Mouse (Mus musculus) heart, embryonic 11.5 days (tissue): ENCODE measurements around the gene Smco3. TPM values are rescaled to one million over a fixed set of nuclear protein-coding genes. Genes with fewer than 3 reads are reported as not detected.

Source experiments
- ATAC-seq: fragments of 200-750 bp; cut with Nextera tagmentation; replicated peaks from 2 replicates; pipeline ENCODE4 v1.8.0; 2017; ENCODE audit warnings: moderate library complexity; ENCODE audit not compliant: insufficient number of reproducible peaks, low FRiP score, low TSS enrichment
- H3K27ac ChIP-seq: fragments of 300-500 bp; sonication (generic); 2 replicates; pipeline ENCODE4 v1.5.1; 2014; ENCODE audit warnings: mild to moderate bottlenecking, low read depth, low read length
- H3K27me3 ChIP-seq: fragments of 300-500 bp; sonication (generic); 2 replicates; pipeline ENCODE4 v1.6.1; 2014; ENCODE audit warnings: mild to moderate bottlenecking, low read length, mixed read lengths; ENCODE audit not compliant: control insufficient read depth, insufficient read depth
- H3K36me3 ChIP-seq: fragments of 300-500 bp; sonication (generic); 2 replicates; pipeline ENCODE4 v1.6.1; 2014; ENCODE audit warnings: mild to moderate bottlenecking, low read length, moderate library complexity, mixed read lengths; ENCODE audit not compliant: control insufficient read depth, insufficient read depth
- H3K4me1 ChIP-seq: fragments of 300-500 bp; sonication (generic); 2 replicates; pipeline ENCODE4 v1.6.1; 2014; ENCODE audit warnings: low read length; ENCODE audit not compliant: control insufficient read depth, insufficient read depth
- H3K4me2 ChIP-seq: fragments of 300-500 bp; sonication (generic); 2 replicates; pipeline ENCODE4 v1.6.1; 2014; ENCODE audit warnings: mild to moderate bottlenecking, moderate library complexity
- H3K4me3 ChIP-seq: fragments of 300-500 bp; sonication (generic); 2 replicates; pipeline ENCODE4 v1.5.1; 2014; ENCODE audit warnings: low read depth, low read length
- H3K9ac ChIP-seq: fragments of 300-500 bp; sonication (generic); 2 replicates; pipeline ENCODE4 v1.6.1; 2014; ENCODE audit warnings: mild to moderate bottlenecking, low read depth, low read length, moderate library complexity
- H3K9me3 ChIP-seq: fragments of 300-500 bp; sonication (generic); replicated peaks from 2 replicates; pipeline ENCODE4 v1.6.1; 2016; ENCODE audit warnings: low read length; ENCODE audit not compliant: control insufficient read depth
- WGBS: fragments of 180-500 bp; shearing (Covaris S2); extraction: QIAGEN DNeasy Blood & Tissue Kit; methylation state at CpG from one replicate; pipeline ENCODE4 v1.1.7; 2014; ENCODE audit not compliant: insufficient replicate concordance; 5-methylcytosine and 5-hydroxymethylcytosine counted together
- polyA plus RNA-seq: library from polyadenylated mRNA; unstranded; fragments of >200 nt; fragmentation: Nextera tagmentation; extraction: Ambion mirVana; gene quantifications from 2 replicates; pipeline ENCODE4 v1.2.1, GENCODE M21; 2014

The Smco3 gene
- polyA plus RNA-seq, 1 experiment from 2014 or later = not detected

GRCm38 (mm10) chr6:136837323-136837722 is 2.1 kb upstream of the Smco3 start:
- H3K9me3 ChIP-seq = no peaks in the 10 kb centered on the region
- no peaks in the 10 kb centered on the region for H3K36me3 ChIP-seq
- no peaks in the 10 kb centered on the region for H3K27me3 ChIP-seq
- WGBS = 68% methylated on average over 3 of the region's 3 CpGs
- no peak overlapping the region for H3K27ac ChIP-seq
- no peaks in the 10 kb centered on the region for H3K4me1 ChIP-seq
- no peak overlapping the region for H3K9ac ChIP-seq
- no peak for ATAC-seq
- no peak overlapping the region for H3K4me2 ChIP-seq
- no peak overlapping the region for H3K4me3 ChIP-seq

GRCm38 (mm10) chr6:136831712-136832111 is 3.5 kb downstream of the Smco3 start:
- Histone ChIP-seq H3K36me3 (no peaks in the 10 kb centered on the region), H3K4me3 (no peak overlapping the region), H3K9me3 (no peaks in the 10 kb centered on the region), H3K4me2 (no peak overlapping the region), H3K4me1 (peaks cover 3% of the 10 kb centered on the region; the same call in 1 of the 2 replicates), H3K27ac (no peak overlapping the region), H3K27me3 (no peaks in the 10 kb centered on the region), H3K9ac (no peak overlapping the region)
- ATAC-seq = no peak
- WGBS = 56% methylated on average over 5 of the region's 5 CpGs

GRCm38 (mm10) chr6:136828681-136829080 is 6.6 kb downstream of the Smco3 start:
- no peaks in the 10 kb centered on the region for H3K9me3 ChIP-seq
- peak overlapping the region; percentile 65 for H3K4me2 ChIP-seq
- 33% methylated on average over 4 of the region's 4 CpGs for WGBS
- H3K36me3 ChIP-seq = peaks cover 11% of the 10 kb centered on the region
- no peak for ATAC-seq
- peak overlapping the region; percentile 79 for H3K9ac ChIP-seq
- H3K27ac ChIP-seq = peak overlapping the region; percentile 69
- peaks cover 6% of the 10 kb centered on the region for H3K4me1 ChIP-seq
- no peaks in the 10 kb centered on the region for H3K27me3 ChIP-seq
- peak overlapping the region; percentile 100 for H3K4me3 ChIP-seq

GRCm38 (mm10) chr6:136827881-136828561 is 7.2 kb downstream of the Smco3 start, which contains the start of gene Wbp11:
Gene Wbp11 (minus strand): TSS chr6:136828233.
- peak within 1 kb of the TSS; percentile 100 for H3K4me3 ChIP-seq
- H3K9me3 ChIP-seq = no peaks in the 10 kb centered on the region
- H3K9ac ChIP-seq = peak within 1 kb of the TSS; percentile 93
- WGBS = under 1% methylated on average over 45 of the region's 45 CpGs
- peaks cover 13% of the 10 kb centered on the region for H3K36me3 ChIP-seq
- H3K4me2 ChIP-seq = peak within 1 kb of the TSS; percentile 88
- peak; percentile 100 for ATAC-seq
- peak within 1 kb of the TSS; percentile 85 for H3K27ac ChIP-seq
- H3K4me1 ChIP-seq = peaks cover 6% of the 10 kb centered on the region
- no peaks in the 10 kb centered on the region for H3K27me3 ChIP-seq

GRCm38 (mm10) chr6:136827516-136827880 is 7.8 kb downstream of the Smco3 start, which contains the start of gene BC049715:
Gene BC049715 (plus strand): TSS chr6:136827626.
- Histone ChIP-seq H3K9me3 (no peaks in the 10 kb centered on the region), H3K9ac (peak within 1 kb of the TSS; percentile 93), H3K4me2 (peak within 1 kb of the TSS; percentile 88), H3K4me1 (peaks cover 6% of the 10 kb centered on the region), H3K4me3 (peak within 1 kb of the TSS; percentile 100), H3K27me3 (no peaks in the 10 kb centered on the region), H3K27ac (peak within 1 kb of the TSS; percentile 85), H3K36me3 (peaks cover 18% of the 10 kb centered on the region)
- peak; percentile 28; the same call in 1 of the 2 replicates for ATAC-seq
- WGBS = under 1% methylated on average over 34 of the region's 34 CpGs

- Histone ChIP-seq H3K27ac (peak overlapping the region; percentile 85), H3K4me2 (peak overlapping the region; percentile 88), H3K9ac (peak overlapping the region; percentile 93), H3K36me3 (peaks cover 20% of the 10 kb centered on the region), H3K27me3 (no peaks in the 10 kb centered on the region), H3K4me3 (peak overlapping the region; percentile 100), H3K4me1 (peaks cover 6% of the 10 kb centered on the region), H3K9me3 (no peaks in the 10 kb centered on the region)
- no peak for ATAC-seq
- WGBS = 13% methylated on average over 7 of the region's 7 CpGs
These were observed 8.1 kb downstream of the Smco3 start for GRCm38 (mm10) chr6:136827116-136827515.

GRCm38 (mm10) chr6:136824987-136825386 is 10.3 kb downstream of the Smco3 start:
- Histone ChIP-seq H3K9ac (no peak overlapping the region), H3K27me3 (no peaks in the 10 kb centered on the region), H3K4me3 (no peak overlapping the region), H3K4me1 (peaks cover 8% of the 10 kb centered on the region), H3K27ac (no peak overlapping the region), H3K36me3 (peaks cover 39% of the 10 kb centered on the region), H3K4me2 (no peak overlapping the region), H3K9me3 (no peaks in the 10 kb centered on the region)
- WGBS = 93% methylated on average over 8 of the region's 8 CpGs
- no peak for ATAC-seq

- Histone ChIP-seq H3K9me3 (no peaks in the 10 kb centered on the region), H3K4me3 (no peak overlapping the region), H3K4me1 (peaks cover 2% of the 10 kb centered on the region; the same call in 1 of the 2 replicates), H3K27me3 (no peaks in the 10 kb centered on the region), H3K36me3 (peaks cover 65% of the 10 kb centered on the region), H3K9ac (no peak overlapping the region), H3K4me2 (no peak overlapping the region), H3K27ac (no peak overlapping the region)
- WGBS = 92% methylated on average over 18 of the region's 18 CpGs
- peak; percentile 26; the same call in 1 of the 2 replicates for ATAC-seq
These were observed 14.2 kb downstream of the Smco3 start for GRCm38 (mm10) chr6:136821086-136821485.

- WGBS = 79% methylated on average over 21 of the region's 21 CpGs
These were observed 14.9 kb downstream of the Smco3 start for GRCm38 (mm10) chr6:136820381-136820780.

More at GRCm38 (mm10) chr6:136820381-136820780, 14.9 kb downstream of the Smco3 start:
- peaks cover 2% of the 10 kb centered on the region; the same call in 1 of the 2 replicates for H3K4me1 ChIP-seq
- H3K4me3 ChIP-seq = no peak overlapping the region
- H3K27me3 ChIP-seq = no peaks in the 10 kb centered on the region
- H3K9me3 ChIP-seq = no peaks in the 10 kb centered on the region
- peaks cover 69% of the 10 kb centered on the region for H3K36me3 ChIP-seq
- H3K27ac ChIP-seq = no peak overlapping the region
- H3K9ac ChIP-seq = no peak overlapping the region
- no peak for ATAC-seq
- H3K4me2 ChIP-seq = no peak overlapping the region
